Mouse (Mus musculus): ENCODE measurements around the gene Fbxw5. TPM values are rescaled to one million over a fixed set of nuclear protein-coding genes. Genes with fewer than 3 reads are reported as not detected.
"Not testable (repeated sequence)": the region's sequence is repeated elsewhere in the genome, so short reads cannot be mapped to it uniquely, and the experiment has no call there.

The Fbxw5 gene
- total RNA-seq, 2 experiments from 2014 or later = 132 to 140 TPM

GRCm38 (mm10) chr2:25506964-25507363, 6.4 kb downstream of the Fbxw5 start:
- no peak for DNase-seq (ENCODE audit: low spot score in 2 of 2)

GRCm38 (mm10) chr2:25509912-25510311, 9.4 kb downstream of the Fbxw5 start:
- no peak for DNase-seq (ENCODE audit: low spot score in 2 of 2)

- DNase-seq (ENCODE audit: low spot score in 2 of 2) = no peak
Observed at GRCm38 (mm10) chr2:25526510-25527302, 26.2 kb downstream of the Fbxw5 start.

GRCm38 (mm10) chr2:25533707-25534106, 33.2 kb downstream of the Fbxw5 start:
- DNase-seq (ENCODE audit: low spot score in 2 of 2) = no peak

GRCm38 (mm10) chr2:25534178-25534865, 33.8 kb downstream of the Fbxw5 start:
- DNase-seq (ENCODE audit: low spot score in 2 of 2) = peak; percentile 44 to 47

- DNase-seq (ENCODE audit: low spot score in 2 of 2) = no peak
Observed at GRCm38 (mm10) chr2:25534866-25535182, 34.3 kb downstream of the Fbxw5 start.

- no peak for DNase-seq (ENCODE audit: low spot score in 2 of 2)
Observed at GRCm38 (mm10) chr2:25536531-25536930, 36.0 kb downstream of the Fbxw5 start.

- no peak for DNase-seq (ENCODE audit: low spot score in 2 of 2)
Observed at GRCm38 (mm10) chr2:25540541-25540948, 40.0 kb downstream of the Fbxw5 start.

GRCm38 (mm10) chr2:25541644-25542367, 41.3 kb downstream of the Fbxw5 start:
- no peak for DNase-seq (ENCODE audit: low spot score in 2 of 2)

GRCm38 (mm10) chr2:25545996-25546810, 45.7 kb downstream of the Fbxw5 start:
- no peak for DNase-seq (ENCODE audit: low spot score in 2 of 2)

GRCm38 (mm10) chr2:25546811-25547491, 46.4 kb downstream of the Fbxw5 start, which contains the start of gene Traf2:
TSS of gene Traf2 (minus strand) at chr2:25546940.
- peak; percentile 99 for DNase-seq (ENCODE audit: low spot score in 2 of 2)

GRCm38 (mm10) chr2:25549021-25549991, 48.8 kb downstream of the Fbxw5 start:
- no peak for DNase-seq (ENCODE audit: low spot score in 2 of 2)

- peak in 1 of 2 experiments; percentile 36 for DNase-seq (ENCODE audit: low spot score in 2 of 2)
Observed at GRCm38 (mm10) chr2:25551186-25551585, 50.6 kb downstream of the Fbxw5 start.

GRCm38 (mm10) chr2:25553171-25553786, 52.7 kb downstream of the Fbxw5 start:
- not testable (repeated sequence) for DNase-seq (ENCODE audit: low spot score in 2 of 2)

Other genes starting within 250 kb of the Fbxw5 start
- gene Tmem203, start 245.3 kb upstream of the Fbxw5 start, total RNA-seq (2021) = 10 to 100 TPM; 35.6 to 39.1 TPM
- gene Tprn, start 238.1 kb upstream of the Fbxw5 start, total RNA-seq (2021) = 10 to 100 TPM; 13.9 to 14.0 TPM
- 10 to 100 TPM; 77.2 to 83.4 TPM for gene Ssna1, start 228.3 kb upstream of the Fbxw5 start, total RNA-seq (2021)
- 10 to 100 TPM; 82.8 to 85.3 TPM for gene Anapc2, start 228.3 kb upstream of the Fbxw5 start, total RNA-seq (2021)
- gene Tmem210, start 212.6 kb upstream of the Fbxw5 start, total RNA-seq (2021) = not detected
- gene Lrrc26, start 210.8 kb upstream of the Fbxw5 start, total RNA-seq (2021) = not detected
- gene Grin1, start 181.6 kb upstream of the Fbxw5 start, total RNA-seq (2021) = 100 to 1,000 TPM; 345 to 348 TPM
- gene Man1b1, start 168.4 kb upstream of the Fbxw5 start, total RNA-seq (2021) = 10 to 100 TPM; 51.3 to 59.8 TPM
- gene Dpp7, start 144.4 kb upstream of the Fbxw5 start, total RNA-seq (2021) = 10 to 100 TPM; 21.2 to 28.0 TPM
- gene Uap1l1, start 135.1 kb upstream of the Fbxw5 start, total RNA-seq (2021) = 10 to 100 TPM; 11.2 to 11.5 TPM
- gene Sapcd2, start 128.4 kb upstream of the Fbxw5 start, total RNA-seq (2021) = 10 to 100 TPM; 16.0 to 18.3 TPM
- 10 to 100 TPM; 26.1 to 26.6 TPM for gene Entpd2, start 104.9 kb upstream of the Fbxw5 start, total RNA-seq (2021)
- gene Npdc1, start 101.4 kb upstream of the Fbxw5 start, total RNA-seq (2021) = 100 to 1,000 TPM; 416 to 446 TPM
- gene Fut7, start 77.5 kb upstream of the Fbxw5 start, total RNA-seq (2021) = under 1 TPM; 0.33 to 0.78 TPM
- 100 to 1,000 TPM; 107 to 118 TPM for gene Abca2, start 72.0 kb upstream of the Fbxw5 start, total RNA-seq (2021)
- gene Clic3, start 43.9 kb upstream of the Fbxw5 start, total RNA-seq (2021) = under 1 TPM in 1 of 2 experiments, not detected in 1; 0.60 TPM
- 10 to 100 TPM; 56.1 to 68.6 TPM for gene Paxx, start 39.7 kb upstream of the Fbxw5 start, total RNA-seq (2021)
- gene Ptgds, start 30.7 kb upstream of the Fbxw5 start, total RNA-seq (2021) = 100 to 1,000 TPM; 257 to 743 TPM
- not detected for gene Lcn12, start 6.8 kb upstream of the Fbxw5 start, total RNA-seq (2021)
- gene C8g, start 969 bp downstream of the Fbxw5 start, total RNA-seq (2021) = 1 to 10 TPM; 1.5 to 1.9 TPM
- gene Traf2, start 46.2 kb downstream of the Fbxw5 start, total RNA-seq (2021) = 10 to 100 TPM in 1 of 2 experiments, 1 to 10 TPM in 1; 9.0 to 10.5 TPM
- gene Edf1, start 57.1 kb downstream of the Fbxw5 start, total RNA-seq (2021) = 100 to 1,000 TPM; 232 to 242 TPM
- 1 to 10 TPM; 1.0 to 5.4 TPM for gene Mamdc4, start 74.1 kb downstream of the Fbxw5 start, total RNA-seq (2021)
- 10 to 100 TPM; 94.5 to 99.8 TPM for gene Phpt1, start 74.5 kb downstream of the Fbxw5 start, total RNA-seq (2021)
- 10 to 100 TPM; 82.7 to 84.8 TPM for gene Ajm1, start 81.0 kb downstream of the Fbxw5 start, total RNA-seq (2021)
- 10 to 100 TPM; 84.7 to 96.9 TPM for gene Rabl6, start 107.8 kb downstream of the Fbxw5 start, total RNA-seq (2021)
- gene Ccdc183, start 116.9 kb downstream of the Fbxw5 start, total RNA-seq (2021) = not detected
- gene Tmem141, start 121.3 kb downstream of the Fbxw5 start, total RNA-seq (2021) = 10 to 100 TPM; 19.9 to 21.1 TPM
- 1 to 10 TPM; 1.1 to 1.4 TPM for gene Fcna, start 127.3 kb downstream of the Fbxw5 start, total RNA-seq (2021)
- gene Lcn8, start 152.4 kb downstream of the Fbxw5 start, total RNA-seq (2021) = not detected
- gene Lcn5, start 157.2 kb downstream of the Fbxw5 start, total RNA-seq (2021) = not detected
- gene Lcn6, start 176.0 kb downstream of the Fbxw5 start, total RNA-seq (2021) = not detected
- not detected for gene Lcn10, start 182.0 kb downstream of the Fbxw5 start, total RNA-seq (2021)
- gene Obp2a, start 199.3 kb downstream of the Fbxw5 start, total RNA-seq (2021) = not detected
- 10 to 100 TPM; 91.7 to 98.0 TPM for gene Bmyc, start 206.0 kb downstream of the Fbxw5 start, total RNA-seq (2021)
- gene Obp2b, start 236.3 kb downstream of the Fbxw5 start, total RNA-seq (2021) = not detected